Mouse (Mus musculus) limb, embryonic 13.5 days (tissue): ENCODE results near the gene Akap11. TPM values are rescaled to one million over a fixed set of nuclear protein-coding genes. Genes with fewer than 3 reads are reported as not detected.
"Not testable (repeated sequence)": the region's sequence is repeated elsewhere in the genome, so short reads cannot be mapped to it uniquely, and the experiment has no call there.

Source experiments
- ATAC-seq: fragments of 200-750 bp; cut with Nextera tagmentation; 2 replicates; pipeline ENCODE4 v1.8.0; 2017; ENCODE audit warnings: low read depth, moderate number of reproducible peaks, moderate TSS enrichment; ENCODE audit not compliant: low FRiP score
- H3K27ac ChIP-seq: fragments of 300-500 bp; sonication (generic); 2 replicates; pipeline ENCODE4 v1.5.1; 2015; ENCODE audit warnings: inconsistent platforms, mild to moderate bottlenecking, moderate library complexity
- H3K27me3 ChIP-seq: fragments of 300-500 bp; sonication (generic); 2 replicates; pipeline ENCODE4 v1.6.1; 2015; ENCODE audit warnings: mild to moderate bottlenecking, inconsistent platforms
- H3K36me3 ChIP-seq: fragments of 300-500 bp; sonication (generic); 2 replicates; pipeline ENCODE4 v1.6.1; 2015; ENCODE audit warnings: inconsistent platforms, mild to moderate bottlenecking, moderate library complexity
- H3K4me1 ChIP-seq: fragments of 300-500 bp; sonication (generic); 2 replicates; pipeline ENCODE4 v1.6.1; 2015; ENCODE audit warnings: inconsistent platforms
- H3K4me2 ChIP-seq: fragments of 300-500 bp; sonication (generic); replicated peaks from 2 replicates; pipeline ENCODE4 v1.6.1; 2015; ENCODE audit warnings: inconsistent platforms, mild to moderate bottlenecking, moderate library complexity
- H3K4me3 ChIP-seq: fragments of 300-500 bp; sonication (generic); 2 replicates; pipeline ENCODE4 v1.5.1; 2015; ENCODE audit warnings: moderate library complexity, mild to moderate bottlenecking, inconsistent platforms
- H3K9ac ChIP-seq: fragments of 300-500 bp; sonication (generic); 2 replicates; pipeline ENCODE4 v1.6.1; 2015; ENCODE audit warnings: mild to moderate bottlenecking, inconsistent platforms
- H3K9me3 ChIP-seq: fragments of 300-500 bp; sonication (generic); 2 replicates; pipeline ENCODE4 v1.6.1; 2016; ENCODE audit warnings: inconsistent platforms
- WGBS: fragments of 180-500 bp; shearing (Covaris S2); methylation state at CpG from one replicate; pipeline ENCODE4 v1.1.7; 2015; 5-methylcytosine and 5-hydroxymethylcytosine counted together
- polyA plus RNA-seq: library from polyadenylated mRNA; unstranded; fragments of >200 nt; fragmentation: Nextera tagmentation; extraction: Ambion mirVana; gene quantifications from 2 replicates; pipeline ENCODE4 v1.2.1, GENCODE M21; 2015

Akap11 gene
- polyA plus RNA-seq, result 20.8 and 25.7 TPM in 2 replicates

GRCm38 (mm10) chr14:78536281-78537165, at the start of gene Akap11:
Akap11 (minus strand) TSS chr14:78536808.
- peak; percentile 94 for ATAC-seq
- H3K27ac ChIP-seq, result peak within 1 kb of the TSS; percentile 88
- peak within 1 kb of the TSS; percentile 71 for H3K4me2 ChIP-seq
- under 1% methylated on average over 71 of the region's 82 CpGs for WGBS
- H3K27me3 ChIP-seq, result no peaks in the 10 kb centered on the region
- no peaks in the 10 kb centered on the region for H3K36me3 ChIP-seq
- H3K9me3 ChIP-seq, result no peaks in the 10 kb centered on the region
- peak within 1 kb of the TSS; percentile 98 for H3K9ac ChIP-seq
- H3K4me1 ChIP-seq, result peaks cover 37% of the 10 kb centered on the region
- peak within 1 kb of the TSS; percentile 92 for H3K4me3 ChIP-seq

- Histone ChIP-seq H3K4me1 (no peaks in the 10 kb centered on the region), H3K36me3 (peaks cover 41% of the 10 kb centered on the region), H3K27me3 (no peaks in the 10 kb centered on the region), H3K4me3 (no peak overlapping the region), H3K4me2 (no peak overlapping the region), H3K9me3 (no peaks in the 10 kb centered on the region), H3K27ac (no peak overlapping the region), H3K9ac (no peak overlapping the region)
- ATAC-seq, result no peak
- 92% methylated on average over 13 of the region's 13 CpGs for WGBS
Measured at GRCm38 (mm10) chr14:78584222-78584621, 47.6 kb upstream of the Akap11 start.

GRCm38 (mm10) chr14:78583168-78583567, 46.6 kb upstream of the Akap11 start:
- Histone ChIP-seq H3K4me2 (no peak overlapping the region), H3K9ac (no peak overlapping the region), H3K27me3 (no peaks in the 10 kb centered on the region), H3K27ac (no peak overlapping the region), H3K9me3 (no peaks in the 10 kb centered on the region), H3K4me3 (no peak overlapping the region), H3K36me3 (peaks cover 45% of the 10 kb centered on the region), H3K4me1 (no peaks in the 10 kb centered on the region)
- ATAC-seq, result no peak

- no peak overlapping the region for H3K4me2 ChIP-seq
- no peak overlapping the region for H3K4me3 ChIP-seq
- H3K27me3 ChIP-seq, result no peaks in the 10 kb centered on the region
- 74% methylated on average over 13 of the region's 13 CpGs for WGBS
- no peak for ATAC-seq
- H3K4me1 ChIP-seq, result no peaks in the 10 kb centered on the region
- no peak overlapping the region for H3K27ac ChIP-seq
- no peaks in the 10 kb centered on the region for H3K9me3 ChIP-seq
- no peak overlapping the region for H3K9ac ChIP-seq
- peaks cover 25% of the 10 kb centered on the region for H3K36me3 ChIP-seq
Measured at GRCm38 (mm10) chr14:78575899-78576298, 39.3 kb upstream of the Akap11 start.

- no peaks in the 10 kb centered on the region for H3K27me3 ChIP-seq
- H3K4me2 ChIP-seq, result no peak overlapping the region
- H3K4me1 ChIP-seq, result peaks cover 6% of the 10 kb centered on the region; the same call in 1 of the 2 replicates
- no peak overlapping the region for H3K4me3 ChIP-seq
- H3K36me3 ChIP-seq, result peaks cover 8% of the 10 kb centered on the region; the same call in 1 of the 2 replicates
- ATAC-seq, result no peak
- H3K9ac ChIP-seq, result no peak overlapping the region
- whole genome bisulfite sequencing, result 86% methylated on average over 5 of the region's 5 CpGs
- H3K27ac ChIP-seq, result no peak overlapping the region
- no peaks in the 10 kb centered on the region for H3K9me3 ChIP-seq
Measured at GRCm38 (mm10) chr14:78568410-78568809, 31.8 kb upstream of the Akap11 start.

GRCm38 (mm10) chr14:78566431-78566830, 29.8 kb upstream of the Akap11 start:
- no peaks in the 10 kb centered on the region for H3K9me3 ChIP-seq

GRCm38 (mm10) chr14:78564292-78564691, 27.7 kb upstream of the Akap11 start:
- Histone ChIP-seq H3K9me3 (no peaks in the 10 kb centered on the region), H3K27ac (no peak overlapping the region), H3K9ac (no peak overlapping the region), H3K4me3 (no peak overlapping the region), H3K27me3 (no peaks in the 10 kb centered on the region), H3K4me1 (peaks cover 18% of the 10 kb centered on the region), H3K4me2 (no peak overlapping the region), H3K36me3 (no peaks in the 10 kb centered on the region)
- ATAC-seq, result no peak
- WGBS, result 34% methylated on average over 2 of the region's 2 CpGs

More at GRCm38 (mm10) chr14:78566431-78566830, 29.8 kb upstream of the Akap11 start:
- no peaks in the 10 kb centered on the region for H3K27me3 ChIP-seq
- H3K4me3 ChIP-seq, result no peak overlapping the region
- H3K4me1 ChIP-seq, result peaks cover 18% of the 10 kb centered on the region
- no peaks in the 10 kb centered on the region for H3K36me3 ChIP-seq
- no peak overlapping the region for H3K4me2 ChIP-seq
- no peak for ATAC-seq
- H3K9ac ChIP-seq, result no peak overlapping the region
- WGBS, result 80% methylated on average over 4 of the region's 4 CpGs
- H3K27ac ChIP-seq, result no peak overlapping the region

GRCm38 (mm10) chr14:78563211-78563610, 26.6 kb upstream of the Akap11 start:
- Histone ChIP-seq H3K4me2 (no peak overlapping the region), H3K9me3 (no peaks in the 10 kb centered on the region), H3K9ac (no peak overlapping the region), H3K4me1 (peaks cover 18% of the 10 kb centered on the region), H3K4me3 (no peak overlapping the region), H3K27me3 (no peaks in the 10 kb centered on the region), H3K36me3 (no peaks in the 10 kb centered on the region), H3K27ac (no peak overlapping the region)
- no peak for ATAC-seq
- WGBS, result 24% methylated on average over 7 of the region's 7 CpGs

- H3K27me3 ChIP-seq, result no peaks in the 10 kb centered on the region
- H3K27ac ChIP-seq, result no peak overlapping the region
- H3K4me1 ChIP-seq, result peaks cover 18% of the 10 kb centered on the region
- no peak for ATAC-seq
- 66% methylated on average over 4 of the region's 4 CpGs for WGBS
- no peak overlapping the region for H3K9ac ChIP-seq
- H3K4me3 ChIP-seq, result no peak overlapping the region
- H3K4me2 ChIP-seq, result no peak overlapping the region
- no peaks in the 10 kb centered on the region for H3K9me3 ChIP-seq
- H3K36me3 ChIP-seq, result no peaks in the 10 kb centered on the region
Measured at GRCm38 (mm10) chr14:78562121-78562520, 25.5 kb upstream of the Akap11 start.

- H3K27ac ChIP-seq, result no peak overlapping the region
- 86% methylated on average over 8 of the region's 8 CpGs for WGBS
- no peaks in the 10 kb centered on the region for H3K9me3 ChIP-seq
- H3K36me3 ChIP-seq, result no peaks in the 10 kb centered on the region
- H3K27me3 ChIP-seq, result no peaks in the 10 kb centered on the region
- no peak overlapping the region for H3K9ac ChIP-seq
- H3K4me1 ChIP-seq, result peaks cover 12% of the 10 kb centered on the region
- no peak for ATAC-seq
- no peak overlapping the region for H3K4me2 ChIP-seq
- no peak overlapping the region for H3K4me3 ChIP-seq
Measured at GRCm38 (mm10) chr14:78559042-78559441, 22.4 kb upstream of the Akap11 start.

- not testable (repeated sequence) for H3K4me3 ChIP-seq, H3K27me3 ChIP-seq, H3K27ac ChIP-seq, ATAC-seq, H3K4me2 ChIP-seq, H3K9ac ChIP-seq, H3K36me3 ChIP-seq, H3K9me3 ChIP-seq, H3K4me1 ChIP-seq
- 81% methylated on average over 3 of the region's 3 CpGs for WGBS
Measured at GRCm38 (mm10) chr14:78554830-78555229, 18.2 kb upstream of the Akap11 start.

- WGBS, result 95% methylated on average over 6 of the region's 6 CpGs
- ATAC-seq, result no peak
- H3K36me3 ChIP-seq, result no peaks in the 10 kb centered on the region
Measured at GRCm38 (mm10) chr14:78553661-78554060, 17.1 kb upstream of the Akap11 start.

More at GRCm38 (mm10) chr14:78553661-78554060, 17.1 kb upstream of the Akap11 start:
- Histone ChIP-seq H3K9me3 (no peaks in the 10 kb centered on the region), H3K4me3 (no peak overlapping the region), H3K4me1 (peaks cover 5% of the 10 kb centered on the region; the same call in 1 of the 2 replicates), H3K27ac (no peak overlapping the region), H3K9ac (no peak overlapping the region), H3K27me3 (no peaks in the 10 kb centered on the region), H3K4me2 (no peak overlapping the region)
